Mouse (Mus musculus) midbrain, embryonic 15.5 days (tissue): ENCODE measurements around the gene Cadps. TPM values are rescaled to one million over a fixed set of nuclear protein-coding genes. Genes with fewer than 3 reads are reported as not detected.

Source experiments
- ATAC-seq: fragments of 200-750 bp; cut with Nextera tagmentation; replicated peaks from 2 replicates; pipeline ENCODE4 v1.8.0; 2017; ENCODE audit warnings: moderate TSS enrichment
- H3K27ac ChIP-seq: fragments of 300-500 bp; sonication (generic); 2 replicates; pipeline ENCODE4 v1.5.1; 2015; ENCODE audit warnings: mild to moderate bottlenecking, inconsistent platforms
- H3K27me3 ChIP-seq: fragments of 300-500 bp; sonication (generic); replicated peaks from 2 replicates; pipeline ENCODE4 v1.6.1; 2015; ENCODE audit warnings: inconsistent platforms
- H3K36me3 ChIP-seq: fragments of 300-500 bp; sonication (generic); replicated peaks from 2 replicates; pipeline ENCODE4 v1.6.1; 2015; ENCODE audit warnings: inconsistent platforms
- H3K4me1 ChIP-seq: fragments of 300-500 bp; sonication (generic); 2 replicates; pipeline ENCODE4 v1.6.1; 2015; ENCODE audit warnings: inconsistent platforms
- H3K4me2 ChIP-seq: fragments of 300-500 bp; sonication (generic); 2 replicates; pipeline ENCODE4 v1.6.1; 2015; ENCODE audit warnings: inconsistent platforms, mild to moderate bottlenecking, moderate library complexity
- H3K4me3 ChIP-seq: fragments of 300-500 bp; sonication (generic); 2 replicates; pipeline ENCODE4 v1.5.1; 2015; ENCODE audit warnings: mild to moderate bottlenecking, inconsistent platforms
- H3K9ac ChIP-seq: fragments of 300-500 bp; sonication (generic); 2 replicates; pipeline ENCODE4 v1.6.1; 2015; ENCODE audit warnings: mild to moderate bottlenecking, inconsistent platforms
- H3K9me3 ChIP-seq: fragments of 300-500 bp; sonication (generic); 2 replicates; pipeline ENCODE4 v1.6.1; 2016; ENCODE audit warnings: inconsistent platforms
- WGBS: fragments of 180-500 bp; shearing (Covaris S2); methylation state at CpG from one replicate; pipeline ENCODE4 v1.1.7; 2015; ENCODE audit warnings: mixed read lengths; 5-methylcytosine and 5-hydroxymethylcytosine counted together
- polyA plus RNA-seq: library from polyadenylated mRNA; unstranded; fragments of >200 nt; fragmentation: Nextera tagmentation; extraction: Ambion mirVana; gene quantifications from 2 replicates; pipeline ENCODE4 v1.2.1, GENCODE M21; 2015

Gene Cadps
- polyA plus RNA-seq, 1 experiment from 2014 or later = 43.8 TPM

DNA sequence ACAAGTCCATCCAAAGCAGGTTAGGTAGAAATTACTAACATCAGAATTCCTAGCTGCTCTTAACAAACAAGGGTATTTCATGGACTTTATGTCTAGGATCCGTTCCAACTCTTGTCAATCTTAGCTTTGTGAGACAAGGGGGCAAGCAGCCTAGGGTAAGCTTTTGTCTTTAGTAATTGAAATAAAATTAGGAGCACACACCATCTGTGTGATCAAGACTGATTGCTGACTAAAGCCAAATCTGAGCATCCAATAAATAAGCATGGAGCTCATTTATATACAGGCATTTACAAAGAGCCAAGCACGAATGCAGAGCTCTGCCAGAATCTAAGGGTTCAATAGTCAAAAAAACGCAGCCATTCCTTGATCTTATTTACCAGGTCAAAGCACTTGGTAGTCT, 104.1 kb downstream of the Cadps start:
- Histone ChIP-seq H3K4me3 (no peak overlapping the region), H3K27ac (no peak overlapping the region), H3K4me2 (no peak overlapping the region), H3K9me3 (no peaks in the 10 kb centered on the region), H3K36me3 (0 out of 2 replicates have a peak, but pooled peaks cover 2% of the 10 kb centered on the region), H3K27me3 (no peaks in the 10 kb centered on the region), H3K4me1 (no peaks in the 10 kb centered on the region), H3K9ac (no peak overlapping the region)
- ATAC-seq = no peak
- 39% methylated on average over 3 of the region's 3 CpGs for WGBS

DNA sequence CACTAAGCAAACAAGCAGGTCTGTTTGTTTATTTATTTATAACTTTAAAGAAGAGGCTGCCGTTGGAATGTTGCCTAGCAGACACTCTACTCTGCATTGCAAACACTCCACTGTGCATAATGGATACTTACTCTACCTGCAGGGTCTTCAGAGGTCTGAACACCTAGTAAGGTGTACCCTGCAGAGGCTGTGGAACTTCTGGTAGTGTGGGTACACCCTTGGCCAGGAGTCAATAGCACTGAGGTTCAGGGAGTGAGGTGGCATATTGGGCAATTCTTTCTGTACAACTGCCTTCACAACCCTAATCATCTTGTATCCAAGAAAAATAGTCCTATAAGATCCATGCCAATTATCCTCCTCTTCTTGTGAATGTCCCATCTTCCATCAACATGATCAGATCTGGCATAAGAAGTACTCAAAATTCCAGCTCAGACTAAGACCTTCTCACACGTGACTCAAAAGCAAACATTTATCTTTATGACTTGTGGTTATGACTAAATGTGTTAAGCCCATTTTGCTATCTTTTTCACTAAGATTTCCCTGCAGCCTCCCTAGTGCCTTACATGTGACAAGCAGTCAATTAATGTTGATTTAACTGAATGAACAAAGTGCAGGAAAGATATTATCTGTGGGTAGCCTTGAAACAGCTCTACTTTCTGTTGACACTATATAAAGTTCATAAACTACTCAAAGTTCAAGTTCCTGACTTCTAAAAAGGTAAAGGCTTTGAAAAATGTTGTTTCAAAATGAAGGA, 106.8 kb downstream of the Cadps start:
- Histone ChIP-seq H3K9me3 (no peaks in the 10 kb centered on the region), H3K36me3 (0 out of 2 replicates have a peak, but pooled peaks cover 2% of the 10 kb centered on the region), H3K4me1 (no peaks in the 10 kb centered on the region), H3K4me2 (no peak overlapping the region), H3K27ac (no peak overlapping the region), H3K4me3 (no peak overlapping the region), H3K9ac (no peak overlapping the region), H3K27me3 (no peaks in the 10 kb centered on the region)
- 69% methylated on average over 2 of the region's 2 CpGs for WGBS
- ATAC-seq = no peak; the same call in 1 of the 2 replicates

DNA sequence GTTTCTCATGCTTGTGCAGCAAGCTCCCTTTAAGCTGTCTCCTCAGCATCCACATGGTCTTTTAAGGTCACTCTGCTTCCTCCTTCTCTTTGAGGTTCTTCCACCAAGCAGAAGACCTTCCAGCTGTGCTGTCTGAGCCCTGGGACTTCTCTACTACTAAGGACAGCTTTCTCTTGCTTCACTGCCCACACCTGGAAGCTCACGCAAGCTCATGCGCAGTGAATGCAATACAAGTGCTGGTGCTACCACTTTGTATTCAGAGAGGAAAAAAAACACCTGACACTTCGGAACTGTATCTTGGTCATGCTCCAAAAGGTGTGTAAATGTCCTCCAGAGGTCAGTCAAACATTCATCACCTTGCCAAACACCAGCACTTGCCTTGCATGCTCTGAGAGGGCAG, 115.5 kb downstream of the Cadps start:
- WGBS = 91% methylated on average over 3 of the region's 3 CpGs
- no peak overlapping the region for H3K9ac ChIP-seq
- ATAC-seq = no peak
- H3K4me3 ChIP-seq = no peak overlapping the region
- no peak overlapping the region for H3K4me2 ChIP-seq
- no peaks in the 10 kb centered on the region for H3K9me3 ChIP-seq
- H3K36me3 ChIP-seq = peaks cover 3% of the 10 kb centered on the region; the same call in 1 of the 2 replicates
- H3K27ac ChIP-seq = no peak overlapping the region
- no peaks in the 10 kb centered on the region for H3K27me3 ChIP-seq
- H3K4me1 ChIP-seq = no peaks in the 10 kb centered on the region

DNA sequence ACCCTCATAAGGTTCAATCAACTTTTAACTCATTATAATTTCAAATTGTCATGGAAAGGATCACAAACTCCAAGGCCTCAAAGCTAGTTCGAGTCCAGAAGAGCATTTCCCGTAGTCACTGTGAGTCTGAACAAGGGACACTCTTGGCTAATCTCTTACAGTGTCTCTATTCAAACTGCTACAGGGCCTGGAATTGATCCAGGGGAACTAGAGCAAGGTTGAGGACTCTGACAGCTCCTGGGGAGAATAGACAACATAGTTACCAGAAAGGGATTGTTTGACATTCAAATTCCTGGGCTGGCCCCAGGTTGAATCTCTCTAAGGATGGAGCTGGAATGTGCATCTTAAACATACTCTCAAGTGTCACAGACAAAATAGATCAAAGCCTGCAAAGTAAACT, 118.4 kb downstream of the Cadps start:
- Histone ChIP-seq H3K36me3 (no peaks in the 10 kb centered on the region; the same call in 1 of the 2 replicates), H3K27me3 (no peaks in the 10 kb centered on the region), H3K4me3 (no peak overlapping the region), H3K4me1 (no peaks in the 10 kb centered on the region), H3K27ac (no peak overlapping the region), H3K4me2 (no peak overlapping the region), H3K9ac (no peak overlapping the region), H3K9me3 (no peaks in the 10 kb centered on the region)
- WGBS = 53% methylated on average over 2 of the region's 2 CpGs
- ATAC-seq = no peak

DNA sequence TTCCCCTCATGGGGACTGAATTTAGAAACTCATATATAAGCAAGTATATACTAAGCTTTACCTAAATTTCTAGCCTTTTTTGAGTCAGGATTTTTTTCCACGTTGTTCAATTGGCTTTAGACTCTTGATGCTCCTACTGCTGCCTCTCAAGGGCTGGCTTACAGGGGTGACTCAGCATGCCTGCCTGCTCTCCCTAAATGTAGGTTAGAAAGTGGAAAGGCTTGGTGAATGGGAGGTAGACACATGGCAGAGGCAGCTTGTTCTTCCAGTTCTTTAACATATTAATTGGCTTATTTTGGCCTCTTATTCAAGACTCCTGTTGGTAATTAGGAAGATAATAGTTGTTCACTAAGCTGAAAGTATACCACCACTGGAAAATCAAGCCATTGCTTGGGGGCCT, 132.7 kb downstream of the Cadps start:
- H3K27ac ChIP-seq = no peak overlapping the region
- 33% methylated on average over 1 of the region's 1 CpGs for WGBS
- H3K36me3 ChIP-seq = no peaks in the 10 kb centered on the region
- H3K27me3 ChIP-seq = no peaks in the 10 kb centered on the region
- H3K4me2 ChIP-seq = no peak overlapping the region
- no peak overlapping the region for H3K4me3 ChIP-seq
- no peak overlapping the region for H3K9ac ChIP-seq
- no peaks in the 10 kb centered on the region for H3K4me1 ChIP-seq
- no peaks in the 10 kb centered on the region for H3K9me3 ChIP-seq
- no peak for ATAC-seq

DNA sequence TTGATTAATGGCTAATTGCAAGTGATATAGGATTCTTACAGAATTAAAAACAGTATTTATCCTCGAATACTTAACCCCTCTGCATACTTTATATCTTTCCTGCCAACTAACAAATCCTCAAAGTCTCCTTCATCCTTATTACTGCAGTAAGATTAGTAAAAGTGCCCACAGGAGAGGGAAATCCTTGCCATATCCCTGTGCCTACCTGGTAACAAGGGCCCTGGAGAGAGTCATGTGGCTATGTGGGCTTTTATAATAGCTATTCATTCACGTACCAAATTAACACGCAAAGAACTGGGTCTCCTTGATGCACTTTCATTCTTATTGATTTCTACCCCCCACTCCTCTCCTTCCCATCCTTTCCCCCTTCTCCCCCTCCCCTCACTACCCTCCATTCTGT, 137.9 kb downstream of the Cadps start:
- Histone ChIP-seq H3K9ac (no peak overlapping the region), H3K9me3 (no peaks in the 10 kb centered on the region), H3K27ac (no peak overlapping the region), H3K36me3 (no peaks in the 10 kb centered on the region), H3K4me3 (no peak overlapping the region), H3K27me3 (no peaks in the 10 kb centered on the region), H3K4me1 (peaks cover 11% of the 10 kb centered on the region), H3K4me2 (no peak overlapping the region)
- WGBS = 61% methylated on average over 3 of the region's 3 CpGs
- ATAC-seq = no peak

DNA sequence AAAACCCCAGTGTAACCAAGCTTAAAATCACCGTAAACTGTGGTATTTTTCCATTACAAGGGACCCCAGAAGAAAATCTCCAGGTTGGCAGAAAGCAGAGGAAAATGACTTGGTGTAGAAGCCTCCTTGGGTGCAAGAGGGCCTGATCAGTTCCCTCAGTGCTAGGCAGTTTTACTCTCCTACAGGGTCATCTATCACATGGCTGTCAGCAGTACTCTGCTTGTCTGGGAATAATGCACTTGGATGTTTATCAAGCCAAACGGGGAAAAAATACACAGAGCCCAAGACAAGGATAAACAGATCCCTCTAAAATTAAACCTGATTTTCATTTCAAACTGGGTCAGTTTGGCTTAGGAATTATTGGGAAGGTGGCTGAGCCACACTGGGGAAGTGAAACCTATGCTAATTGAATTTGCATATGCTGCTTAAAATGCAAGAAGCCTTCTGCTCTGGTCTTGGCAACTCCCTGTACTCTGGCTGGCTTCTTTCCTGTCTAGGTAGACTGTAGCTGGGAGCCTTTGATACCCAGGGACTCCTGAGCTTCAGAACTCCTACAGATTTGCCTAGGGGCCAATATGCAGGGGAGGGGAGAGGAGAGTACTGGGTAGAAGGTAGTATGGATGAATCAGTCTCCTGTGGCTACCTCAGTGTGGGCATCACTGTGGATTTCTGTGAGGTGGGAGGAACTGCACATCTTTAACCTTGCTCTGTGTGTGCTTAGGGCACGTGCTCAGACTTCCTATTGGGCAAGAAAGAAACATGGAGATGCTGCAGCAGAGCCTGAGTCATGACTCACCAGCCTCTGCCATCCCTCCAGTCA, 141.8 kb downstream of the Cadps start:
- H3K9ac ChIP-seq = no peak overlapping the region
- no peak overlapping the region for H3K4me3 ChIP-seq
- 66% methylated on average over 3 of the region's 3 CpGs for WGBS

DNA sequence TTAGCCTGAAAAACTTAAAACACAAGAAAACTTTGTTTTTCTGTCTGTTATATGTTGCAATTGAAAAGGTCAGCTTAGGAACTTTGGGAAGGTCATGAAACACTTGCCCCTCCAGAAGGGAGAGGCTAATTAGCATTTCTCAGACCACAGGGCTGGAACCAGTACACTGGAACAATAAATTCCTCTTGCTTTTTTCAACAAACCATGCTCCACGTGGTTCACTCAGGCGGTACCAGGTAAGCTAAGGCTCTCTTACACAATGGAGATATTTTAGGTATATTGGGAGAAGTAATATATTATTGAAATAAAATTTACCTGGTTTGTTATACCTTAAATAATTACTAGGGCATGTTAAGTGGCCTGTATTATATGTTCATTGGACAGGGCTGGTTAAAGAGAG, 161.4 kb downstream of the Cadps start:
- H3K4me3 ChIP-seq = no peak overlapping the region
- no peak overlapping the region for H3K4me2 ChIP-seq
- no peak overlapping the region for H3K27ac ChIP-seq
- H3K9me3 ChIP-seq = no peaks in the 10 kb centered on the region
- no peak for ATAC-seq
- no peaks in the 10 kb centered on the region for H3K36me3 ChIP-seq
- H3K27me3 ChIP-seq = no peaks in the 10 kb centered on the region
- 65% methylated on average over 2 of the region's 2 CpGs for WGBS
- no peak overlapping the region for H3K9ac ChIP-seq
- no peaks in the 10 kb centered on the region for H3K4me1 ChIP-seq

More for the DNA sequence above, 141.8 kb downstream of the Cadps start:
- Histone ChIP-seq H3K4me1 (peaks cover 11% of the 10 kb centered on the region), H3K36me3 (no peaks in the 10 kb centered on the region), H3K4me2 (no peak overlapping the region), H3K27me3 (no peaks in the 10 kb centered on the region), H3K27ac (peak overlapping the region; percentile 55), H3K9me3 (no peaks in the 10 kb centered on the region)
- peak; percentile 72 for ATAC-seq

DNA sequence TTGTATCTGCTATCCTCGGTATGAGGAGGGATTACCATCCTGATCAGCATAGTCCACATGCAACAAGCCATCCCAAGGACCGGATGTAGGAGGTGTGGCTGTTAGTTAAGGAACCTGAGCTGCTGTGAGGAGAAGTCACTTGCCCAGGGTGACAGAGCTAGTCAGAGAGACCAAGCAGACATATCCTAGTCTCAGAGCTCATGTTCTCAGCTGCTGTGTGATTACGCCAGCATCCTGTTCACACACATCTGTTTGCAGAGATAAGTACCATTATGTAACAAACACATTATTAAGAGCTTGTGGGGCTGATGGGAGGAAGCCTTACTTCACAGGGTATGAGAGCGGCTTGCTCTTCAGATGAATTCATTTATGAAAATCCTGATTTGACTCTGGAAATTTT, 165.5 kb downstream of the Cadps start:
- ATAC-seq = no peak; the same call in 1 of the 2 replicates
- Histone ChIP-seq H3K27me3 (no peaks in the 10 kb centered on the region), H3K36me3 (no peaks in the 10 kb centered on the region), H3K27ac (no peak overlapping the region), H3K9me3 (no peaks in the 10 kb centered on the region), H3K4me2 (no peak overlapping the region), H3K4me3 (no peak overlapping the region), H3K4me1 (no peaks in the 10 kb centered on the region), H3K9ac (no peak overlapping the region)
- 66% methylated on average over 4 of the region's 4 CpGs for WGBS

DNA sequence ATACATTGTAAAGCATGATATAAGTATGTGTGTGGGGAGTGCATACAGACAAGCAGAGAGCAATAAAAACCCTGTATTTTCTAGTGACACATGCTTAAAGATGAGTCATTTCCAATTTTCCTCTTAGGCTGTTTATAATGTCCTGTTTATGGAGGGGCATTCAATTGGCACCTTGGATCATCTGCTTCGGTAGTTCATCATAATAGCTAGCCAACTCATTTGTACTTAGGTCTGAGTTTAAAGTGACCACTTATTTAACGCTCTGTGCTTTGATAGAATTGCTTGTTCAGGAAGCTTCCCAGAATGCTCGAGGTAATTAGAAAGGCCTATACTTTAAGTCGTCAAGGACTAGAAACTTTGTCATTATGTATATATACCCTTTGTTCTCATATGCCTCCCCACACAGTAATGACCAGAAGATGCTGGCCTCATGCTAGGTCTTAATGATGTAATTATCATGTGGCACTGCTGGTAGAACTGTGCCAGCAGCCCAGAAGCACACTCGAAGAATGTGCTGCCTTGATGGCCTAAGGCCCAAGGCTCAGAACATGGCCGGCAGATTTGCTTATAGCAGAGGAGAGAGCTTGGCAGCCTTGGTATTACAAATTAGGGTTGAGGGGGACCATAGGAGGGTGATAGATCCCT, 179.9 kb downstream of the Cadps start:
- no peak overlapping the region for H3K27ac ChIP-seq
- 77% methylated on average over 6 of the region's 6 CpGs for WGBS
- no peaks in the 10 kb centered on the region for H3K36me3 ChIP-seq
- ATAC-seq = no peak
- H3K4me3 ChIP-seq = no peak overlapping the region
- no peaks in the 10 kb centered on the region for H3K27me3 ChIP-seq
- H3K9me3 ChIP-seq = no peaks in the 10 kb centered on the region
- H3K4me1 ChIP-seq = no peaks in the 10 kb centered on the region; the same call in 1 of the 2 replicates
- no peak overlapping the region for H3K9ac ChIP-seq
- no peak overlapping the region for H3K4me2 ChIP-seq

DNA sequence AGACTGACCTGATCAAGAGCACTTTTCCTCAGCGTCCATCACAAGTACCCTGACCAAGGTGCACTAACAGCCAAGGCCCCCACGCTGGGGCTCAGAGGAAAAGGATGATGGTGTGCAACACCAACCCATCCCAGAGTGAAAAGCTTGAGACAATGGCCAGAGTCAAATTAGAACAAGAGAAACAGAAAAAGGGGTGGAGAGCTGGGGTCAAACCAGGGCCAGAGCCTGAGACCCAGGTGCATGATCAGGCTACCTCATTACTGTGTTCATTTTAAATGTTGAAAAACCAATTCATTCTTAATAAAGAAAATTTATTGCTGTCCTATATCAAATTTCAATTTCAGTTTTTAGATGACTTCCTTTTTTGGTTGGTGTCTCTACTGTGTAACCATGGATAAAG, 184.1 kb downstream of the Cadps start:
- no peak overlapping the region for H3K4me2 ChIP-seq
- ATAC-seq = no peak
- H3K4me1 ChIP-seq = no peaks in the 10 kb centered on the region; the same call in 1 of the 2 replicates
- H3K27ac ChIP-seq = no peak overlapping the region
- no peaks in the 10 kb centered on the region for H3K36me3 ChIP-seq
- H3K9me3 ChIP-seq = no peaks in the 10 kb centered on the region
- no peak overlapping the region for H3K9ac ChIP-seq
- no peak overlapping the region for H3K4me3 ChIP-seq
- WGBS = 84% methylated on average over 2 of the region's 2 CpGs
- H3K27me3 ChIP-seq = no peaks in the 10 kb centered on the region

DNA sequence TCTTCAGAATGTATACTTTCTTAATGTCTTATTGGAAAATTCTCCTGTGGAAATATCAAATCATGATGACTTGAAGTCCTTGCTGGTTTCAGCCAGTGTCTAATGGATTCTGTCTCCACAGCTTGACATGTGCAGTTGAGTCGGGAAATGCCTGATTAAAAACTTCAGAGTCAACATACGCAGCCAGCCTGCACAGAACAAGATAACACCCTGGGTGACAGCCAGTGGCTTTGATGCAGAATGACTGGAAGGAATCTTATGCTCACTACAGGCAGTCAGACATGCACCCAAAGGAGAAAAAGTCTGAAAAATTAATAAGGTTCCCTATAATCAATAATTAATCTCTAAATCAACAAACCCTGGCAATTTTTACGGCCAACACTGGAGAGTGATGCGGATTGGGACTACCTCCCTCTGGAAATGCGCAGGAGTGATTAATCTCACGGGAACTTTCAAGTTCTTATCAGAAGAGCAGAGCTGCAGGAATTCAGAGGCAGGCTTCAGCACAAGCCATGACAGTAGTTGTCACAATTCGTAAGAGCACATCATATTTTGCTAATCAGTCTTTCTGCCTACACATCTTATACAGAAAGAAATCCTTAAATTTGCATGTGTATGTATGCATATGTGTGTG, 185.6 kb downstream of the Cadps start:
- Histone ChIP-seq H3K9ac (no peak overlapping the region), H3K4me2 (no peak overlapping the region), H3K27me3 (no peaks in the 10 kb centered on the region), H3K4me1 (no peaks in the 10 kb centered on the region; the same call in 1 of the 2 replicates), H3K4me3 (no peak overlapping the region), H3K27ac (peak overlapping the region; percentile 28; the same call in 1 of the 2 replicates), H3K36me3 (no peaks in the 10 kb centered on the region), H3K9me3 (no peaks in the 10 kb centered on the region)
- ATAC-seq = peak; percentile 91
- WGBS = 46% methylated on average over 7 of the region's 7 CpGs
